Mouse (Mus musculus): Measurements from ENCODE around the gene Gnat3. TPM values are rescaled to one million over a fixed set of nuclear protein-coding genes. Genes with fewer than 3 reads are reported as not detected.

The Gnat3 gene
- 9.9 TPM for polyA plus RNA-seq (2014; fragmentation: Illumina TruSeq; extraction: RNeasy Lipid Tissue Mini Kit (QIAGEN cat#74804); ENCODE audit: low read depth, low replicate concordance)

DNA sequence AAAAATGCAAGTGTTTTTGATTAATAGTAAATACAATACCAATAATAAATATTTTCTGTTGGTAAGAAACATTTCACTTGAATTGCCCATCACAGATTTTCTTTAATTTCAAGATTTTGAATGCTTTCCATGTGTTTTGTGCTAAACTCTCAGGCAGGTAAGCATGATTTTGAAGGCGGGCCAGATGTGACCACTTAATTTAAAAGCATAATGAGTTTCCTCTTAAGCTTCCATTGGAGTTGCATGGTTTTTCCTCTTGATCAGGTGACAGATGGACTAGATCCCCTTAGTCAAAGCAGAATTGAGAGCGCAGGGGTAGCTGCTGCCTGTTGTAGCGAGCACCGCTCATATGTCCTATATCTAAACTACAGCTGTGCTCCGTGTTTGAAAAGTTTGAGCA, at the start of gene Gnat3:
TSS of gene Gnat3 (plus strand) at position 301 of the 400 bp plus-strand sequence.

Other genes with a start within 250 kb of the Gnat3 start
- gene Cd36, start 73.7 kb upstream of the Gnat3 start, polyA plus RNA-seq (2014; fragmentation: Illumina TruSeq; extraction: RNeasy Lipid Tissue Mini Kit (QIAGEN cat#74804); ENCODE audit: low read depth, low replicate concordance) = 120 TPM